Mouse (Mus musculus) ES-E14 (cell line): ENCODE measurements around the gene Hoxc5. TPM values are rescaled to one million over a fixed set of nuclear protein-coding genes. Genes with fewer than 3 reads are reported as not detected.

Experiments
- DNase-seq: peaks from one replicate; pipeline ENCODE4 v3.0.0-alpha.2; 2013; ENCODE audit warnings: low read depth, low spot score
- H3K27ac ChIP-seq: 2 replicates; pipeline ENCODE4 v1.5.1; 2012; ENCODE audit warnings: low read depth, mild to moderate bottlenecking, low read length, moderate library complexity, mixed read lengths; ENCODE audit not compliant: poor library complexity, insufficient read depth, severe bottlenecking
- H3K36me3 ChIP-seq: 2 replicates; pipeline ENCODE4 v1.6.1; 2012; ENCODE audit warnings: mild to moderate bottlenecking, low read length, moderate library complexity, mixed read lengths; ENCODE audit not compliant: control insufficient read depth, poor library complexity, insufficient read depth, severe bottlenecking
- H3K4me1 ChIP-seq, 2 experiments: fragments of 150-350 bp in 1 of 2; sonication (generic) in 1 of 2; 2 replicates each; pipeline ENCODE4 v1.6.1; 2012; ENCODE audit warnings: low read length in 2 of 2, mild to moderate bottlenecking in 1 of 2, mixed read lengths in 1 of 2; ENCODE audit not compliant: control insufficient read depth in 2 of 2, insufficient read depth in 2 of 2, poor library complexity in 1 of 2
- H3K4me3 ChIP-seq, 2 experiments: fragments of 150-350 bp in 1 of 2; sonication (generic) in 1 of 2; 2 replicates each; pipeline ENCODE4 v1.5.1; 2012; ENCODE audit warnings: low read length in 2 of 2, low read depth in 1 of 2, mild to moderate bottlenecking in 1 of 2, mixed read lengths in 1 of 2; ENCODE audit not compliant: insufficient read depth in 1 of 2, poor library complexity in 1 of 2, severe bottlenecking in 1 of 2
- H3K9ac ChIP-seq: 2 replicates; pipeline ENCODE4 v1.6.1; 2012; ENCODE audit warnings: low read depth, mild to moderate bottlenecking, low read length, mixed read lengths; ENCODE audit not compliant: poor library complexity, insufficient read depth, severe bottlenecking
- H3K9me3 ChIP-seq: fragments of 150-350 bp; sonication (generic); 2 replicates; pipeline ENCODE4 v1.6.1; 2012; ENCODE audit warnings: low read depth, mild to moderate bottlenecking, low read length; ENCODE audit not compliant: control insufficient read depth, insufficient read depth
- CHD2 ChIP-seq: IDR thresholded peaks from 2 replicates; pipeline ENCODE4 v1.6.1; 2014; ENCODE audit warnings: mild to moderate bottlenecking, low read depth, low read length, inconsistent platforms
- HCFC1 ChIP-seq: IDR thresholded peaks from 2 replicates; pipeline ENCODE4 v1.6.1; 2012; ENCODE audit warnings: low read length, inconsistent platforms, borderline replicate concordance; ENCODE audit not compliant: insufficient read depth
- MAFK ChIP-seq: IDR thresholded peaks from 2 replicates; pipeline ENCODE4 v1.6.1; 2014; ENCODE audit warnings: mild to moderate bottlenecking, low read depth, low read length, inconsistent platforms; ENCODE audit not compliant: insufficient read depth
- ZC3H11A ChIP-seq: IDR thresholded peaks from 2 replicates; pipeline ENCODE4 v1.6.1; 2012; ENCODE audit warnings: low read depth, mild to moderate bottlenecking, inconsistent platforms, low read length, borderline replicate concordance
- ZNF384 ChIP-seq: IDR thresholded peaks from 2 replicates; pipeline ENCODE4 v1.6.1; 2012; ENCODE audit warnings: low read depth, low read length, inconsistent platforms
- in situ Hi-C, 2 experiments: fragments of 600-800 bp; cut with MboI; formaldehyde crosslinking; loops; one replicate each; pipeline ENCODE4 v1.15.1; 2025; ENCODE audit warnings: low sequenced_read_pairs in 2 of 2, inconsistent platforms in 1 of 2; ENCODE audit not compliant: unreplicated experiment in 2 of 2
- total RNA-seq: library from RNA; depleted of rRNA; stranded (reverse); fragments of 300-350 nt; gene quantifications from 2 replicates; pipeline ENCODE4 v1.2.3, GENCODE M21; 2012

The Hoxc5 gene
- total RNA-seq, 1 experiment = 0.22 TPM

- Histone ChIP-seq H3K4me3 (peak overlapping the region; percentile 47 to 60), H3K27ac (no peak overlapping the region), H3K4me1 (peaks cover 0 to 2% of the 10 kb centered on the region in 2 experiments; a peak in 1 of 4 replicates), H3K9ac (peak overlapping the region; percentile 3; the same call in 1 of the 2 replicates), H3K9me3 (no peaks in the 10 kb centered on the region), H3K36me3 (no peaks in the 10 kb centered on the region)
- DNase-seq = peak; percentile 73
- TF ChIP-seq CHD2 = 0 out of 2 replicates have a peak, but pooled peaks have one; percentile 38
- no peak for TF ChIP-seq HCFC1
- in situ Hi-C loops = loop anchor here in 1 of 2 experiments (10.0 to 25.0 kb wide), 3 partner anchors 57 to 331 kb away; partner anchors contain the start of genes Gpr84 and Hoxc13
Measured at GRCm38 (mm10) chr15:102981379-102982288, 14.4 kb downstream of the Hoxc5 start.

DNA sequence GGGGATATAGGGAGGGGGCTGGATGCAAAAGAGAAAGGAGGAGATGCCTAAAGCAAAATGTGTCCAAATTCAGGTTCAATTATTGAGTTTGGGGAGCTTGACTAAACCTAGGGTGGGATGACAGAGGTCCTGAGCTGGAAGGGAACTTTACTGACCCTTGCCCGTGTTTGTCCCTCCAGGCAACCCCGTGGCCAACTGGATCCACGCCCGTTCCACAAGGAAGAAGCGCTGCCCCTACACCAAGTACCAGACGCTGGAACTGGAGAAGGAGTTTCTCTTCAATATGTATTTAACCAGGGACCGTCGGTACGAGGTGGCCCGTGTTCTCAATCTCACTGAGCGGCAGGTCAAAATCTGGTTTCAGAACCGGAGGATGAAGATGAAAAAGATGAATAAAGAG lies 16.5 kb downstream of the Hoxc5 start:
- Histone ChIP-seq H3K4me3 (no peak overlapping the region), H3K27ac (no peak overlapping the region), H3K9ac (no peak overlapping the region), H3K4me1 (no peaks in the 10 kb centered on the region), H3K9me3 (no peaks in the 10 kb centered on the region), H3K36me3 (no peaks in the 10 kb centered on the region)
- in situ Hi-C loops = loop anchor here in 1 of 2 experiments (10.0 to 25.0 kb wide), 3 partner anchors 59 to 329 kb away; partner anchors contain the start of genes Gpr84 and Hoxc13
- TF ChIP-seq HCFC1 (no peak), MAFK (no peak), ZNF384 (no peak), CHD2 (no peak), ZC3H11A (no peak)
- no peak for DNase-seq

DNA sequence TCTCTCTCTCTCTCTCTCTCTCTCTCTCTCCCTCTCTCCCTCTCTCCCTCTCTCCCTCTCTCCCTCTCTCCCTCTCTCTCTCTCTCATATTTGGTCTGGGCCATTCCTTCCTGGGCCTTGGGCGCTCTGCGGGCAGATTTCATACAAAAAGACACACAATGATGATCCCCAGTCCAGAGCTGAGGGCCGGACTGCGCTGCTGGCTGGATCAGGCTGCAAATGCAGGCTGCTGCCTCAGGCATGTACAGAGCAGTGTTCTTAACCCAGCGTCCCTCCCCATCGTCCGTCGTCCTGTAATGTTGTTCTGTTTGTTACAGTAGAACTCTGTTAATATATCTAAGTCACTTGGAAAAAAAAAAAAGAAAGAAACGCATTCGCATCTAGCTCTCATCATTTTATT lies 17.3 kb downstream of the Hoxc5 start:
- DNase-seq = no peak
- no peaks in the 10 kb centered on the region for H3K36me3 ChIP-seq
- in situ Hi-C loops = loop anchor here in 1 of 2 experiments (10.0 to 25.0 kb wide), 3 partner anchors 60 to 328 kb away; partner anchors contain the start of genes Gpr84 and Hoxc13
- no peaks in the 10 kb centered on the region for H3K4me1 ChIP-seq
- H3K27ac ChIP-seq = no peak overlapping the region
- H3K9me3 ChIP-seq = no peaks in the 10 kb centered on the region
- H3K9ac ChIP-seq = no peak overlapping the region
- TF ChIP-seq CHD2 = no peak
- TF ChIP-seq ZNF384 = no peak
- no peak for TF ChIP-seq ZC3H11A
- no peak for TF ChIP-seq MAFK
- TF ChIP-seq HCFC1 = no peak
- H3K4me3 ChIP-seq = no peak overlapping the region

DNA sequence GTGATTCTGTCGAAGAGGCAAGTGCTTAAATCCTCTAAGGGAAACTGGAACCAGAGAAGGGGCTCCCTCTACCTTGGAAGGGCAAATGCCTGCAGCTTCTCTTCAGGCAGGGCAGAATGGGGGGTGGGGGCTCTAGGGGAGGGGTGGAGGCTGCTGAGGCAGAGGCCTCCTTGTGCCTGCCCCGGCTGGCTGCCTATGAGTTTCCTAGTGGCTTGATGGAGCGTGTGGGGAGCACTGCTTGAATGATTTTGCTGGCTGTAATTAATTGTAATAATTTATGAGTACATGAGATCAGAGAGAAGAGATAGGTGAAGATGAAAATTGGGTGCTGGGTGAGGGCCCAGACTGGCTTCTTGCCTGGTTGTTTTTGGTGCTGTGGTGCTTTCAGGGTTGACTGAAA lies 17.7 kb downstream of the Hoxc5 start:
- H3K36me3 ChIP-seq = no peaks in the 10 kb centered on the region
- in situ Hi-C loops = loop anchor here (5.0 to 25.0 kb wide), 4 partner anchors 60 to 327 kb away; partner anchors contain the start of genes Gpr84 (in 1 of the 2) and Hoxc13 (in 1 of the 2)
- TF ChIP-seq ZNF384 = no peak
- TF ChIP-seq ZC3H11A = no peak
- no peak for TF ChIP-seq HCFC1
- TF ChIP-seq CHD2 = no peak
- TF ChIP-seq MAFK = no peak
- DNase-seq = no peak
- H3K9ac ChIP-seq = no peak overlapping the region
- no peak overlapping the region for H3K27ac ChIP-seq
- H3K4me3 ChIP-seq = no peak overlapping the region
- H3K4me1 ChIP-seq = no peaks in the 10 kb centered on the region
- H3K9me3 ChIP-seq = no peaks in the 10 kb centered on the region
